Comparison of ENCODE assay signal across 27 mouse cellular contexts in the genomic region with DNA sequence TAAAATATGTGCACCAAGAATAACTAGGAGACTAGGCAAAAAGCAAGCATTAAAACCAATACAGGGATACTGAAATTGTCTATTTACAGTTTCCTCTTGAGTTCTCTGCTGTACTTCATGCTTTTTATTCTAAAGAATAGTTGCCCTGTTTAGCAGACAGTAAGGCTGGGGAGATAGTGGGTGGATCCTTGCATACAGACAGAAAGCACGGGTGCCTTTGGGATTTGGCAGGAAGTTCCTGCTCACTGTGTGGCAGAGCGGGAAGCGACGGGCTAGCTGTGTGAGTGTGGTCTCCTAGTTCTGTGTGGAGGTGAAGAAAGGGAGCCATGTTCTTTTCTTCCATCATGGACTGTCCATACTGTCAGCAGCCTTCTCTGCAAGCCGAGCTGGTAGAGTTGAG. TPM values are rescaled to one million over a fixed set of nuclear protein-coding genes. Genes with fewer than 3 reads are reported as not detected.
DNase-seq lines count a peak whose midpoint lies in the region; ATAC-seq and TF ChIP-seq lines count a peak whose summit lies in the region.
"Had no signal": no experiment of that assay in that cellular context is flagged by ENCODE, and none has a peak within 500 bp of the region (broad histone marks: within the 10 kb centered on the region; RNA-seq: fewer than 3 reads in every experiment).

No protein-coding gene starts in this region.

- no peaks in the 10 kb centered on the region for H3K27me3 ChIP-seq in testis, adult 2 months (ENCODE audit: control insufficient read depth, insufficient read depth, low read length)
- H3K27me3 ChIP-seq: CH12.LX; embryonic facial prominence, embryonic 13.5 days; embryonic facial prominence, embryonic 15.5 days; forebrain, embryonic 12.5 days; Patski had no signal

- no peak overlapping the region for H3K27ac ChIP-seq in testis, adult 2 months (ENCODE audit: control insufficient read depth, insufficient read depth, low read depth, low read length)
- H3K27ac ChIP-seq: embryonic facial prominence, embryonic 13.5 days; embryonic facial prominence, embryonic 15.5 days; forebrain, embryonic 10.5 days; forebrain, embryonic 12.5 days had no signal

- no peak for TF ChIP-seq CTCF in testis, adult 2 months (IDR thresholded peaks at IDR 0.05; ENCODE audit: control insufficient read depth, insufficient read depth, insufficient replicate concordance, low read depth, low read length)

- H3K4me1 ChIP-seq in testis, adult 2 months (ENCODE audit: control insufficient read depth, insufficient read depth, low read length): no peaks in the 10 kb centered on the region
- H3K4me1 ChIP-seq: embryonic facial prominence, embryonic 15.5 days; forebrain, embryonic 12.5 days had no signal

- no peaks in the 10 kb centered on the region for H3K36me3 ChIP-seq in testis, adult 2 months (ENCODE audit: control insufficient read depth, insufficient read depth, low read length)

- no peak for TF ChIP-seq POLR2A in testis, adult 2 months (IDR thresholded peaks at IDR 0.05; ENCODE audit: control insufficient read depth, low read depth, low read length)

- peak; percentile 96 for ATAC-seq in frontal cortex, adult (ENCODE audit: low TSS enrichment)
- ATAC-seq: activated CD4-positive, CD25-positive, alpha-beta regulatory T cell, adult 4 months; CD4-positive, CD25-positive, alpha-beta regulatory T cell, adult 4 months; forebrain, embryonic 14.5 days; forebrain, embryonic 16.5 days; Patski had no signal

- H3K4me3 ChIP-seq in testis, adult 2 months (ENCODE audit: control insufficient read depth, low read depth, low read length): peak overlapping the region; percentile 41
- H3K4me3 ChIP-seq: embryonic facial prominence, embryonic 13.5 days; embryonic facial prominence, embryonic 15.5 days; erythroblast, embryonic 14.5 days; forebrain, embryonic 10.5 days; forebrain, embryonic 12.5 days had no signal

- no peak for DNase-seq in frontal cortex, postnatal 14 days (ENCODE audit: low spot score in 2 of 2)
- no peak for DNase-seq in testis, postnatal 14 days (ENCODE audit: low spot score)
- no peak for DNase-seq in left cerebral cortex, adult 18-20 months (ENCODE audit: low spot score in 2 of 2)
- DNase-seq: adrenal gland, adult 8-10 months; adrenal gland, postnatal 14 days; adrenal gland, postnatal 36 days; B cell, adult 2 months; cerebellum, adult 11 months; cerebellum, adult 18-20 months; cerebellum, adult 8-10 months; cerebellum, adult 9-11 months; cerebellum, postnatal 14 days; cerebellum, postnatal 36 days; embryo, embryonic 11 days had no signal

RNA-seq across cellular contexts. Expression of a gene that starts 48.3 kb away (rescaled TPM):
- polyA plus RNA-seq in testis, adult 2 months (2012; rRNA removed): 5.7 and 8.5 TPM in 2 replicates
- 10 to 100 TPM; 62.1 to 64.5 TPM for total RNA-seq in left cerebral cortex, adult 18-20 months (2021)
